Mouse (Mus musculus) kidney, postnatal 0 days (tissue): ENCODE results near the gene Arf3. TPM values are rescaled to one million over a fixed set of nuclear protein-coding genes. Genes with fewer than 3 reads are reported as not detected.

Experiments used
- ATAC-seq: fragments of 200-750 bp; cut with Nextera tagmentation; replicated peaks from 2 replicates; pipeline ENCODE4 v1.8.0; 2017; ENCODE audit warnings: low read depth, moderate number of reproducible peaks, moderate TSS enrichment, moderate library complexity; ENCODE audit not compliant: low FRiP score
- DNase-seq: peaks from one replicate; pipeline ENCODE4 v3.0.0-alpha.2; 2016; ENCODE audit warnings: low spot score
- H3K27ac ChIP-seq: fragments of 300-500 bp; sonication (generic); 2 replicates; pipeline ENCODE4 v1.5.1; 2014; ENCODE audit warnings: mild to moderate bottlenecking
- H3K27me3 ChIP-seq: fragments of 300-500 bp; sonication (generic); 2 replicates; pipeline ENCODE4 v1.6.1; 2014; ENCODE audit warnings: low read length, mixed read lengths; ENCODE audit not compliant: insufficient read depth
- H3K36me3 ChIP-seq: fragments of 300-500 bp; sonication (generic); 2 replicates; pipeline ENCODE4 v1.6.1; 2014; ENCODE audit warnings: low read length, mixed read lengths; ENCODE audit not compliant: insufficient read depth
- H3K4me1 ChIP-seq: fragments of 300-500 bp; sonication (generic); replicated peaks from 2 replicates; pipeline ENCODE4 v1.6.1; 2014; ENCODE audit warnings: antibody characterized with exemption, low read length, mixed read lengths; ENCODE audit not compliant: insufficient read depth
- H3K4me2 ChIP-seq: fragments of 300-500 bp; sonication (generic); 2 replicates; pipeline ENCODE4 v1.6.1; 2014; ENCODE audit warnings: mild to moderate bottlenecking, low read length, moderate library complexity, mixed read lengths
- H3K4me3 ChIP-seq: fragments of 300-500 bp; sonication (generic); replicated peaks from 2 replicates; pipeline ENCODE4 v1.5.1; 2014; ENCODE audit warnings: low read depth, low read length
- H3K9ac ChIP-seq: fragments of 300-500 bp; sonication (generic); 2 replicates; pipeline ENCODE4 v1.6.1; 2014; ENCODE audit warnings: low read depth, low read length
- H3K9me3 ChIP-seq: fragments of 300-500 bp; sonication (generic); replicated peaks from 2 replicates; pipeline ENCODE4 v1.6.1; 2016; ENCODE audit warnings: low read length, inconsistent platforms, mixed read lengths
- CTCF ChIP-seq: IDR thresholded peaks from 2 replicates; pipeline ENCODE4 v1.5.1; 2016; ENCODE audit warnings: antibody characterized with exemption, low read depth, mild to moderate bottlenecking, moderate library complexity
- WGBS: fragments of 180-500 bp; shearing (Covaris S2); extraction: QIAGEN DNeasy Blood & Tissue Kit; methylation state at CpG from one replicate; pipeline ENCODE4 v1.1.7; 2014; 5-methylcytosine and 5-hydroxymethylcytosine counted together
- polyA plus RNA-seq: library from polyadenylated mRNA; unstranded; fragments of >200 nt; fragmentation: Nextera tagmentation; extraction: Ambion mirVana; gene quantifications from 2 replicates; pipeline ENCODE4 v1.2.1, GENCODE M21; 2015

Gene Arf3
- polyA plus RNA-seq, 1 experiment from 2014 or later = 39.6 TPM

DNA sequence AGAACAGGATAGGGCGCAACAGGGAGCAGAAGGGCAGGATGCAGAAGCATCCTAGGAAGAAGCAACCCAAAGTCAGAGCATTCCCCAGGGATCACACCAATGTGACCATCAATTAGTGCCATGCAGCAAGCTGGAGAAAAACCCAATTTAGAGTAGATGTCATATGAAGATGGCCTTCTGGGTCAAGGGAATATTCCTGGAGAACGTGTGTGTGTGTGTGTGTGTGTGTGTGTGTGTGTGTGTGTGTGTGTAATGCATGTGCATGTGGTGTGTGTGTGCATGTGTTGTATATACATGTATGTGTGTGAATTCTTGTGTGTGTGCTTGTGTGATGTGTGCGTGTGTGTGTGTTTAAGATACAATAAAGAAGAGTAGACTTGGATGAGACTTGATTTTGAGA is 35.9 kb upstream of the Arf3 start:
- H3K4me3 ChIP-seq = no peak overlapping the region
- no peaks in the 10 kb centered on the region for H3K36me3 ChIP-seq
- H3K27me3 ChIP-seq = peaks cover 92% of the 10 kb centered on the region
- H3K4me2 ChIP-seq = no peak overlapping the region
- no peaks in the 10 kb centered on the region for H3K9me3 ChIP-seq
- H3K27ac ChIP-seq = no peak overlapping the region
- H3K4me1 ChIP-seq = peaks cover 6% of the 10 kb centered on the region; the same call in 1 of the 2 replicates
- DNase-seq (no peak), ATAC-seq (no peak)
- WGBS = 51% methylated on average over 3 of the region's 3 CpGs
- no peak for TF ChIP-seq CTCF
- no peak overlapping the region for H3K9ac ChIP-seq

DNA sequence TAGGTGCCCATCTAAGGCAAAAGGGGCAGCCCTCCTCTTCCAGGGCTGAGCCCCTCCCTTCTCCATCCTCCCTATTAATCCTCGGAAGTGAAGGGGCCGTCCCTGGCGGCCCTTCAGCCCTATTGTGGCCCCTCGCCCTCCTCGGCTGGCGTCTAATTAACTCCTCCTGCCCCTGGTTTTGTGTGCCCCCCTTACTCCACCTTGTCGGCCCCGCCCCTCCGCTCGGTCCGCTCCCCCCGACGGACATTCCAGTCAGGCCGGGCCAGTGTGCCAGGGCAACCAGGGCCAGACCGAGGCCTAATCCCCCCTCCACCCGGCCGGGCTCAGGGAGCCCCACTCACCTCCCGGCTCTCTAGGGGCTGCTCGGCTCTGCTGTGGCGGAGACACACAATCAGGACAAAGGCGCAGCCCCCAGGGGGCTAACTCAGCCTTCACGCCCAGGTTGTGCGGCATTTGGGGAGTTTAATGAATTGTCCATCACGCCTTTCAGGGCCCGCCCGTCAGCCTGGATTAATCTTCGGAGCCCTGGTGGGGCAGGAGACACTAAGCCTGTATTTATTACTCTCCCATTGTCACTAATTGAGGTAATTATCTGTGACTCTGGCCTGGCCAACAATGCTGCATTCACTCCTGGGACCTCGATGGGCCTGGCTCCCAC is 35.0 kb upstream of the Arf3 start:
- Histone ChIP-seq H3K27ac (no peak overlapping the region), H3K9me3 (no peaks in the 10 kb centered on the region), H3K36me3 (no peaks in the 10 kb centered on the region), H3K4me3 (no peak overlapping the region), H3K4me1 (peaks cover 12% of the 10 kb centered on the region), H3K4me2 (no peak overlapping the region), H3K27me3 (peaks cover 93% of the 10 kb centered on the region), H3K9ac (no peak overlapping the region)
- no peak for TF ChIP-seq CTCF
- DNase-seq (no peak), ATAC-seq (no peak)
- 3% methylated on average over 28 of the region's 28 CpGs for WGBS

DNA sequence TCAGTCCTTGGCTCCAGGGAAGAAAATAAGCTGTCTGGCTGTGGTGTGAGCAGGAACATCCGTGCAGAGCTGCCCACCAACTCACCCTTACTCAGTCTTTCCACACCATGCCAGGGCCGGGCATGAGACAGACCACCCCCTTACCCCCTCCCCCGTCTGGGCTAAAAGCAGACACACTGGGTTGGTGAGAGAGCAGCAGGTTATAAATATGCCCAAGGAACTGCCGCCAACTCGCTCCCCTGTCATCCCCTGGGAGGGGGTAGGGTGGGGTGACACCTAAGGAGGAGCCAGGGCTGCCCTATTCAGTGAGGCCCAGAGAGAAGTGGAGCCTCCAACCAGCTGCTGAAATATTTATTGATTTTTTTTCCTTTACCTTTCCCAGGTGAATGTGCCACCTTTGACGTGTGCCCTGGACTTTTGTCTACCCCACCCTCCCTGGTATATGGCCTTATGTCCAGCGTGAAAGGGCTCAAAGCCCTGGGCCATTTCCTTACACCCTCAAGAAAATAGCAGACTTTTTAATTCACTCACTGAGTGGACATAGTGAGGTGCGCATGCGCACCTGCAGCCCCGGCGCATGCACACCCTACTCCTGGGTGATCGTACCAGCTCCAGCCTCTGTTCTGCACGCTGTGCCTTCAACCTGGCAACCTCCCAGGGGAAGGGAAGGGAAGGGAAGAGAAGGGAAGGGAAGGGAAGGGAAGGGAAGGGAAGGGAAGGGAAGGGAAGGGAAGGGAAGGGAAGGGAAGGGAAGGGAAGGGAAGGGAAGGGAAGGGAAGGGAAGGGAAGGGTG is 34.0 kb upstream of the Arf3 start:
- DNase-seq = no peak
- H3K9me3 ChIP-seq = no peaks in the 10 kb centered on the region
- WGBS = 6% methylated on average over 13 of the region's 13 CpGs
- H3K36me3 ChIP-seq = no peaks in the 10 kb centered on the region
- peaks cover 19% of the 10 kb centered on the region for H3K4me1 ChIP-seq
- H3K27me3 ChIP-seq = peaks cover 95% of the 10 kb centered on the region
- H3K27ac ChIP-seq = no peak overlapping the region
- no peak overlapping the region for H3K4me3 ChIP-seq
- no peak for ATAC-seq
- no peak for TF ChIP-seq CTCF
- H3K9ac ChIP-seq = no peak overlapping the region
- H3K4me2 ChIP-seq = no peak overlapping the region

DNA sequence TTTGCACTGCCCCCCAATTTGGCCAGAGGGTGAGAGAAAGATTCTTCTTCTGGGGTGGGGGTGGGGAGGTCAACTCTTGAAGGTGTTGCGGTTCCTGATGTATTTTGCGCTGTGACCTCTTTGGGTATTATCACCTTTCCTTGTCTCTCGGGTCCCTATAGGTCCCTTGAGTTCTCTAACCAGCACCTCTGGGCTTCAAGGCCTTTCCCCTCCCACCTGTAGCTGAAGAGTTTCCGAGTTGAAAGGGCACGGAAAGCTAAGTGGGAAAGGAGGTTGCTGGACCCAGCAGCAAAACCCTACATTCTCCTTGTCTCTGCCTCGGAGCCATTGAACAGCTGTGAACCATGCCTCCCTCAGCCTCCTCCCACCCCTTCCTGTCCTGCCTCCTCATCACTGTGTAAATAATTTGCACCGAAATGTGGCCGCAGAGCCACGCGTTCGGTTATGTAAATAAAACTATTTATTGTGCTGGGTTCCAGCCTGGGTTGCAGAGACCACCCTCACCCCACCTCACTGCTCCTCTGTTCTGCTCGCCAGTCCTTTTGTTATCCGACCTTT is 30.2 kb upstream of the Arf3 start:
- peaks cover 97% of the 10 kb centered on the region for H3K27me3 ChIP-seq
- H3K36me3 ChIP-seq = no peaks in the 10 kb centered on the region
- ATAC-seq = no peak
- 3% methylated on average over 13 of the region's 13 CpGs for WGBS
- no peak for TF ChIP-seq CTCF
- DNase-seq = no peak
- H3K9me3 ChIP-seq = no peaks in the 10 kb centered on the region
- H3K4me3 ChIP-seq = 0 out of 2 replicates have a peak overlapping the region, but pooled peaks have one; percentile 22
- no peak overlapping the region for H3K27ac ChIP-seq
- no peak overlapping the region for H3K9ac ChIP-seq
- H3K4me1 ChIP-seq = peaks cover 26% of the 10 kb centered on the region
- peak overlapping the region; percentile 34 for H3K4me2 ChIP-seq

DNA sequence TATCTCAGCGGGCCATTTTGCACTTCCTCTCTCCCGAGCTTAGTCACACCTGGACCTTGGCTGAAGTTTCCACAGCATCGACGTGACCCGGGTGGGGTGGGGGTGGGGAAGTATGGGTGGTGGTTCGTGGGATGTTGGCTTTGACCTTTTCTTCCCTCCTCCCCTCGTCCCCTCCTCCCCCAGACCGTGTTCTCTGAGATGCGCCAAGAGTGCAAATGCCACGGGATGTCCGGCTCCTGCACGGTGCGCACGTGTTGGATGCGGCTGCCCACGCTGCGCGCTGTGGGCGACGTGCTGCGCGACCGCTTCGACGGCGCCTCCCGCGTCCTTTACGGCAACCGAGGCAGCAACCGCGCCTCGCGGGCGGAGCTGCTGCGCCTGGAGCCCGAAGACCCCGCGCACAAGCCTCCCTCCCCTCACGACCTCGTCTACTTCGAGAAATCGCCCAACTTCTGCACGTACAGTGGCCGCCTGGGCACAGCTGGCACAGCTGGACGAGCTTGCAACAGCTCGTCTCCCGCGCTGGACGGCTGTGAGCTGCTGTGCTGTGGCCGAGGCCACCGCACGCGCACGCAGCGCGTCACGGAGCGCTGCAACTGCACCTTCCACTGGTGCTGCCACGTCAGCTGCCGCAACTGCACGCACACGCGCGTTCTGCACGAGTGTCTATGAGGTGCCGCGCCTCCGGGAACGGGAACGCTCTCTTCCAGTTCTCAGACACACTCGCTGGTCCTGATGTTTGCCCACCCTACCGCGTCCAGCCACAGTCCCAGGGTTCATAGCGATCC is 29.4 kb upstream of the Arf3 start:
- Histone ChIP-seq H3K27me3 (peaks cover 94% of the 10 kb centered on the region), H3K4me2 (peak overlapping the region; percentile 34), H3K4me3 (peak overlapping the region; percentile 22; the same call in 1 of the 2 replicates), H3K27ac (no peak overlapping the region), H3K36me3 (no peaks in the 10 kb centered on the region), H3K9me3 (no peaks in the 10 kb centered on the region), H3K9ac (no peak overlapping the region), H3K4me1 (peaks cover 26% of the 10 kb centered on the region)
- ATAC-seq (no peak), DNase-seq (no peak)
- 2% methylated on average over 72 of the region's 75 CpGs for WGBS
- no peak for TF ChIP-seq CTCF

DNA sequence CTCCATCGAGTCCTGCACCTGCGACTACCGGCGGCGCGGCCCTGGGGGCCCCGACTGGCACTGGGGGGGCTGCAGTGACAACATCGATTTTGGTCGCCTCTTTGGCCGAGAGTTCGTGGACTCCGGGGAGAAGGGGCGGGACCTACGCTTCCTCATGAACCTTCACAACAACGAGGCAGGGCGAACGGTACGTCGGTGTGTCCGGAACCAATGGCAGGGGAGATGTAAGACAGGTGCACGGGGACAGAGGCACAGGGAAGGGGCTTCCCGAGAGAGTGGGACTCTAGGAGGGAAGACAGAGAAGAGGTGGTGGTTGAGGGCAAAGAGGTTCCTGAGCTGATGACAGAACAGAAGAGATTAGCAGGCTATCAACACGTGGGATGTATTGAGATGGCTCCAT is 28.8 kb upstream of the Arf3 start:
- Histone ChIP-seq H3K9ac (no peak overlapping the region), H3K4me3 (peak overlapping the region; percentile 22; the same call in 1 of the 2 replicates), H3K27me3 (peaks cover 90% of the 10 kb centered on the region), H3K4me2 (no peak overlapping the region), H3K9me3 (no peaks in the 10 kb centered on the region), H3K36me3 (no peaks in the 10 kb centered on the region), H3K4me1 (peaks cover 22% of the 10 kb centered on the region), H3K27ac (no peak overlapping the region)
- DNase-seq (no peak), ATAC-seq (no peak)
- TF ChIP-seq CTCF = no peak
- 2% methylated on average over 23 of the region's 23 CpGs for WGBS
